Mouse (Mus musculus): ENCODE data around the gene Olfr361. TPM values are rescaled to one million over a fixed set of nuclear protein-coding genes. Genes with fewer than 3 reads are reported as not detected.
"Not testable (repeated sequence)": the region's sequence is repeated elsewhere in the genome, so short reads cannot be mapped to it uniquely, and the experiment has no call there.

The Olfr361 gene
- total RNA-seq (2021) = not detected

- DNase-seq (ENCODE audit: low spot score in 2 of 2); intact Hi-C loops (cut with DNase I): not testable (repeated sequence)
Measured at GRCm38 (mm10) chr2:37089190-37089589, at the start of gene Olfr361. Gene Olfr361, minus strand, starts transcription at chr2:37089290.

GRCm38 (mm10) chr2:37117810-37118209, 28.7 kb upstream of the Olfr361 start, which contains the start of gene Olfr362:
Gene Olfr362, minus strand, starts transcription at chr2:37117910.
- intact Hi-C loops (cut with DNase I) = no loop called here
- DNase-seq (ENCODE audit: low spot score in 2 of 2) = no peak

GRCm38 (mm10) chr2:37065446-37065845, 23.6 kb downstream of the Olfr361 start, which contains the start of gene Olfr360:
Gene Olfr360, plus strand, starts transcription at chr2:37065746.
- DNase-seq (ENCODE audit: low spot score in 2 of 2) = no peak
- intact Hi-C loops (cut with DNase I) = no loop called here

Other genes with a start within 250 kb of the Olfr361 start
- gene Olfr350, start 243.0 kb downstream of the Olfr361 start, total RNA-seq (2021) = not detected
- gene Olfr351, start 226.6 kb downstream of the Olfr361 start, total RNA-seq (2021) = not detected
- gene Olfr352, start 220.8 kb downstream of the Olfr361 start, total RNA-seq (2021) = not detected
- gene Olfr353, start 196.4 kb downstream of the Olfr361 start, total RNA-seq (2021) = not detected
- gene Olfr354, start 183.6 kb downstream of the Olfr361 start, total RNA-seq (2021) = not detected
- gene Olfr355, start 160.4 kb downstream of the Olfr361 start, total RNA-seq (2021) = not detected
- gene Olfr356, start 152.2 kb downstream of the Olfr361 start, total RNA-seq (2021) = not detected
- gene Olfr357, start 95.5 kb downstream of the Olfr361 start, total RNA-seq (2021) = not detected
- not detected for gene Olfr358, start 80.0 kb downstream of the Olfr361 start, total RNA-seq (2021)
- gene Olfr360, start 23.5 kb downstream of the Olfr361 start, total RNA-seq (2021) = not detected
- not detected for gene Olfr362, start 28.6 kb upstream of the Olfr361 start, total RNA-seq (2021)
- not detected for gene Olfr364-ps1, start 50.0 kb upstream of the Olfr361 start, total RNA-seq (2021)
- gene Olfr365, start 98.9 kb upstream of the Olfr361 start, total RNA-seq (2021) = not detected
- gene Olfr366, start 122.3 kb upstream of the Olfr361 start, total RNA-seq (2021) = not detected
- gene Olfr368, start 237.2 kb upstream of the Olfr361 start, total RNA-seq (2021) = not detected

Measured in left cerebral cortex, postnatal 36 days (tissue).